Mouse (Mus musculus): ENCODE measurements around the gene Utrn.

DNA sequence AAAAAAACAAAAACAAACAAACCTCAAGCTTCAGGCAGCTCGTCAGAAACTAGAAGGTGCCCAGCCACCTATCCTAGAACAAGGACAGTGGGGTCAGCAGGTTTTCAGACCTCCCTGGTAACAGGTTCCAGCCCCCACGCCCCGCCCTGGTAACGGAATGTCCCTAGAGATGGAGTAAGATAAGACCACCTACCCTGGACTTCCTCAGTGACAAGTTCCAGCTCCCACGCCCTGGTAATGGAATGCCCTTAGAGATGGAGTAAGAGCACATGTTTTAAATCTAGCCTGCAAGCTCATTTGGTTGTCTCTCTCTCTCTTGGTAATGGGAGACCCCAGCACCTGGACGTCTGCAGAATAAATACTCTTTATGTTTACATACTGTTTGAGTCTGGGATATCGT, 46.7 kb upstream of the Utrn start:
- no peak for TF ChIP-seq CTCF (IDR thresholded peaks at IDR 0.05; ENCODE audit: extremely low read depth, insufficient read depth, insufficient read length, insufficient replicate concordance)
- no peak for TF ChIP-seq POLR2A (IDR thresholded peaks at IDR 0.05; ENCODE audit: low read depth, low read length)

Data from spleen, adult 2 months (tissue).